Mouse (Mus musculus) hindbrain, embryonic 11.5 days (tissue): ENCODE data around the gene Dph2. TPM values are rescaled to one million over a fixed set of nuclear protein-coding genes. Genes with fewer than 3 reads are reported as not detected.

ENCODE experiments used
- ATAC-seq: fragments of 200-750 bp; cut with Nextera tagmentation; 2 replicates; pipeline ENCODE4 v1.8.0; 2017; ENCODE audit warnings: mild to moderate bottlenecking, moderate TSS enrichment, moderate library complexity; ENCODE audit not compliant: low FRiP score
- DNase-seq: peaks from one replicate; pipeline ENCODE4 v3.0.0-alpha.2; 2015; ENCODE audit warnings: low spot score
- H3K27ac ChIP-seq: fragments of 300-500 bp; sonication (generic); 2 replicates; pipeline ENCODE4 v1.5.1; 2014; ENCODE audit warnings: mild to moderate bottlenecking, low read depth, low read length
- H3K27me3 ChIP-seq: fragments of 300-500 bp; sonication (generic); 2 replicates; pipeline ENCODE4 v1.6.1; 2014; ENCODE audit warnings: mild to moderate bottlenecking, low read length, moderate library complexity, mixed read lengths; ENCODE audit not compliant: control insufficient read depth, insufficient read depth
- H3K36me3 ChIP-seq: fragments of 300-500 bp; sonication (generic); 2 replicates; pipeline ENCODE4 v1.6.1; 2014; ENCODE audit warnings: mild to moderate bottlenecking, low read length, moderate library complexity, mixed read lengths; ENCODE audit not compliant: control insufficient read depth, insufficient read depth
- H3K4me1 ChIP-seq: fragments of 300-500 bp; sonication (generic); replicated peaks from 2 replicates; pipeline ENCODE4 v1.6.1; 2014; ENCODE audit warnings: low read length, mixed read lengths; ENCODE audit not compliant: control insufficient read depth, insufficient read depth
- H3K4me2 ChIP-seq: fragments of 300-500 bp; sonication (generic); replicated peaks from 2 replicates; pipeline ENCODE4 v1.6.1; 2014; ENCODE audit warnings: mild to moderate bottlenecking, low read depth, low read length
- H3K4me3 ChIP-seq: fragments of 300-500 bp; sonication (generic); 2 replicates; pipeline ENCODE4 v1.5.1; 2014; ENCODE audit warnings: low read depth, low read length
- H3K9ac ChIP-seq: fragments of 300-500 bp; sonication (generic); 2 replicates; pipeline ENCODE4 v1.6.1; 2014; ENCODE audit warnings: low read depth, low read length
- H3K9me3 ChIP-seq: fragments of 300-500 bp; sonication (generic); 2 replicates; pipeline ENCODE4 v1.6.1; 2016; ENCODE audit warnings: low read length; ENCODE audit not compliant: control insufficient read depth
- WGBS: fragments of 180-500 bp; shearing (Covaris S2); extraction: QIAGEN DNeasy Blood & Tissue Kit; methylation state at CpG from one replicate; pipeline ENCODE4 v1.1.7; 2014; 5-methylcytosine and 5-hydroxymethylcytosine counted together
- polyA plus RNA-seq: library from polyadenylated mRNA; unstranded; fragments of >200 nt; fragmentation: Nextera tagmentation; extraction: Ambion mirVana; gene quantifications from 2 replicates; pipeline ENCODE4 v1.2.1, GENCODE M21; 2014

Dph2 gene
- polyA plus RNA-seq, 1 experiment from 2014 or later, result 21.0 TPM

GRCm38 (mm10) chr4:117887920-117888319 is 3.9 kb downstream of the Dph2 start:
- H3K9ac ChIP-seq, result no peak overlapping the region; the same call in none of the 2 replicates
- no peak overlapping the region; the same call in 1 of the 2 replicates for H3K4me2 ChIP-seq
- peaks cover 8% of the 10 kb centered on the region; the same call in 1 of the 2 replicates for H3K4me1 ChIP-seq
- WGBS, result 82% methylated on average over 2 of the region's 2 CpGs
- no peaks in the 10 kb centered on the region for H3K9me3 ChIP-seq
- H3K27me3 ChIP-seq, result no peaks in the 10 kb centered on the region
- no peak overlapping the region for H3K4me3 ChIP-seq
- H3K27ac ChIP-seq, result no peak overlapping the region
- ATAC-seq, result no peak
- DNase-seq, result no peak
- peaks cover 3% of the 10 kb centered on the region; the same call in 1 of the 2 replicates for H3K36me3 ChIP-seq

GRCm38 (mm10) chr4:117887133-117887532 is 4.7 kb downstream of the Dph2 start, which contains the start of gene Atp6v0b:
TSS of gene Atp6v0b (minus strand) at chr4:117887333.
- peak; percentile 82 for ATAC-seq
- Histone ChIP-seq H3K36me3 (peaks cover 3% of the 10 kb centered on the region; the same call in 1 of the 2 replicates), H3K9ac (peak within 1 kb of the TSS; percentile 84), H3K27me3 (no peaks in the 10 kb centered on the region), H3K4me3 (peak within 1 kb of the TSS; percentile 91), H3K4me2 (peak within 1 kb of the TSS; percentile 92), H3K9me3 (no peaks in the 10 kb centered on the region), H3K27ac (0 out of 2 replicates have a peak within 1 kb of the TSS, but pooled peaks have one; percentile 30), H3K4me1 (peaks cover 8% of the 10 kb centered on the region; the same call in 1 of the 2 replicates)
- WGBS, result under 1% methylated on average over 36 of the region's 37 CpGs
- peak; percentile 93 for DNase-seq

GRCm38 (mm10) chr4:117886644-117887043 is 5.2 kb downstream of the Dph2 start:
- peak; percentile 2; the same call in 1 of the 2 replicates for ATAC-seq
- WGBS, result 4% methylated on average over 24 of the region's 24 CpGs
- peak overlapping the region; percentile 92 for H3K4me2 ChIP-seq
- no peaks in the 10 kb centered on the region for H3K27me3 ChIP-seq
- no peak for DNase-seq
- 0 out of 2 replicates have a peak overlapping the region, but pooled peaks have one; percentile 30 for H3K27ac ChIP-seq
- no peaks in the 10 kb centered on the region for H3K9me3 ChIP-seq
- H3K9ac ChIP-seq, result peak overlapping the region; percentile 84
- peaks cover 3% of the 10 kb centered on the region; the same call in 1 of the 2 replicates for H3K36me3 ChIP-seq
- H3K4me1 ChIP-seq, result peaks cover 8% of the 10 kb centered on the region; the same call in 1 of the 2 replicates
- H3K4me3 ChIP-seq, result peak overlapping the region; percentile 91

GRCm38 (mm10) chr4:117885994-117886393 is 5.8 kb downstream of the Dph2 start:
- peak overlapping the region; percentile 92 for H3K4me2 ChIP-seq
- H3K27ac ChIP-seq, result no peak overlapping the region
- no peaks in the 10 kb centered on the region for H3K9me3 ChIP-seq
- 85% methylated on average over 9 of the region's 9 CpGs for WGBS
- no peak overlapping the region for H3K9ac ChIP-seq
- no peaks in the 10 kb centered on the region for H3K27me3 ChIP-seq
- DNase-seq, result no peak
- H3K4me3 ChIP-seq, result peak overlapping the region; percentile 91; the same call in 1 of the 2 replicates
- no peak for ATAC-seq
- H3K36me3 ChIP-seq, result peaks cover 3% of the 10 kb centered on the region; the same call in 1 of the 2 replicates
- H3K4me1 ChIP-seq, result peaks cover 8% of the 10 kb centered on the region; the same call in 1 of the 2 replicates

- 92% methylated on average over 10 of the region's 10 CpGs for WGBS
- H3K36me3 ChIP-seq, result peaks cover 3% of the 10 kb centered on the region; the same call in 1 of the 2 replicates
- DNase-seq (no peak), ATAC-seq (no peak)
- H3K27me3 ChIP-seq, result no peaks in the 10 kb centered on the region
- H3K27ac ChIP-seq, result no peak overlapping the region
- no peak overlapping the region for H3K4me2 ChIP-seq
- peaks cover 8% of the 10 kb centered on the region; the same call in 1 of the 2 replicates for H3K4me1 ChIP-seq
- H3K4me3 ChIP-seq, result no peak overlapping the region
- H3K9ac ChIP-seq, result no peak overlapping the region
- H3K9me3 ChIP-seq, result no peaks in the 10 kb centered on the region
Observed at GRCm38 (mm10) chr4:117885093-117885492, 6.7 kb downstream of the Dph2 start.

GRCm38 (mm10) chr4:117884146-117884545 is 7.7 kb downstream of the Dph2 start:
- H3K36me3 ChIP-seq, result peaks cover under 1% of the 10 kb centered on the region; the same call in 1 of the 2 replicates
- no peak overlapping the region for H3K27ac ChIP-seq
- ATAC-seq (no peak), DNase-seq (no peak)
- H3K4me1 ChIP-seq, result peaks cover 8% of the 10 kb centered on the region; the same call in 1 of the 2 replicates
- WGBS, result 100% methylated on average over 1 of the region's 1 CpGs
- H3K4me2 ChIP-seq, result no peak overlapping the region
- H3K9ac ChIP-seq, result no peak overlapping the region
- no peaks in the 10 kb centered on the region for H3K27me3 ChIP-seq
- H3K9me3 ChIP-seq, result no peaks in the 10 kb centered on the region
- no peak overlapping the region for H3K4me3 ChIP-seq

- 1% methylated on average over 57 of the region's 103 CpGs for WGBS
- Histone ChIP-seq H3K4me2 (peak within 1 kb of the TSS; percentile 79), H3K4me3 (peak within 1 kb of the TSS; percentile 82), H3K9me3 (no peaks in the 10 kb centered on the region), H3K9ac (peak within 1 kb of the TSS; percentile 96), H3K27ac (peak within 1 kb of the TSS; percentile 62), H3K27me3 (no peaks in the 10 kb centered on the region), H3K36me3 (no peaks in the 10 kb centered on the region), H3K4me1 (peaks cover 8% of the 10 kb centered on the region; the same call in 1 of the 2 replicates)
- DNase-seq, result peak; percentile 76
- ATAC-seq, result peak; percentile 58
Observed at GRCm38 (mm10) chr4:117882701-117883691, 8.8 kb downstream of the Dph2 start, which contains the start of gene B4galt2. TSS of gene B4galt2 (minus strand) at chr4:117883487.

GRCm38 (mm10) chr4:117878703-117879102 is 13.1 kb downstream of the Dph2 start:
- H3K9ac ChIP-seq, result no peak overlapping the region
- DNase-seq (no peak), ATAC-seq (no peak)
- 81% methylated on average over 5 of the region's 5 CpGs for WGBS
- H3K4me1 ChIP-seq, result no peaks in the 10 kb centered on the region
- no peak overlapping the region for H3K27ac ChIP-seq
- H3K4me3 ChIP-seq, result no peak overlapping the region
- H3K4me2 ChIP-seq, result no peak overlapping the region
- no peaks in the 10 kb centered on the region; the same call in 1 of the 2 replicates for H3K36me3 ChIP-seq
- no peaks in the 10 kb centered on the region for H3K9me3 ChIP-seq
- no peaks in the 10 kb centered on the region for H3K27me3 ChIP-seq
